Mouse (Mus musculus) neural tube, embryonic 11.5 days (tissue): ENCODE measurements around the gene Hlf. TPM values are rescaled to one million over a fixed set of nuclear protein-coding genes. Genes with fewer than 3 reads are reported as not detected.

Experiments used
- ATAC-seq: fragments of 200-750 bp; cut with Nextera tagmentation; 2 replicates; pipeline ENCODE4 v1.8.0; 2017; ENCODE audit warnings: moderate number of reproducible peaks, mild to moderate bottlenecking, moderate TSS enrichment, moderate library complexity; ENCODE audit not compliant: insufficient read depth, low FRiP score, low TSS enrichment
- DNase-seq: peaks from one replicate; pipeline ENCODE4 v3.0.0-alpha.2; 2015; ENCODE audit warnings: low spot score
- H3K27ac ChIP-seq: fragments of 300-500 bp; sonication (generic); 2 replicates; pipeline ENCODE4 v1.5.1; 2014; ENCODE audit warnings: low read depth, mild to moderate bottlenecking, low read length
- H3K27me3 ChIP-seq: fragments of 300-500 bp; sonication (generic); 2 replicates; pipeline ENCODE4 v1.6.1; 2014; ENCODE audit warnings: mild to moderate bottlenecking, low read length, mixed read lengths; ENCODE audit not compliant: control insufficient read depth, insufficient read depth
- H3K36me3 ChIP-seq: fragments of 300-500 bp; sonication (generic); 2 replicates; pipeline ENCODE4 v1.6.1; 2014; ENCODE audit warnings: mild to moderate bottlenecking, low read length, moderate library complexity, mixed read lengths; ENCODE audit not compliant: control insufficient read depth, insufficient read depth
- H3K4me1 ChIP-seq: fragments of 300-500 bp; sonication (generic); 2 replicates; pipeline ENCODE4 v1.6.1; 2014; ENCODE audit warnings: low read length, mixed read lengths; ENCODE audit not compliant: control insufficient read depth, insufficient read depth
- H3K4me2 ChIP-seq: fragments of 300-500 bp; sonication (generic); 2 replicates; pipeline ENCODE4 v1.6.1; 2014; ENCODE audit warnings: low read depth, mild to moderate bottlenecking, moderate library complexity
- H3K4me3 ChIP-seq: fragments of 300-500 bp; sonication (generic); 2 replicates; pipeline ENCODE4 v1.5.1; 2014; ENCODE audit warnings: low read depth, low read length
- H3K9ac ChIP-seq: fragments of 300-500 bp; sonication (generic); 2 replicates; pipeline ENCODE4 v1.6.1; 2014; ENCODE audit warnings: mild to moderate bottlenecking, low read length
- H3K9me3 ChIP-seq: fragments of 300-500 bp; sonication (generic); 2 replicates; pipeline ENCODE4 v1.6.1; 2016; ENCODE audit warnings: low read length; ENCODE audit not compliant: control insufficient read depth
- WGBS: fragments of 180-500 bp; shearing (Covaris S2); extraction: QIAGEN DNeasy Blood & Tissue Kit; methylation state at CpG from one replicate; pipeline ENCODE4 v1.1.7; 2014; 5-methylcytosine and 5-hydroxymethylcytosine counted together
- polyA plus RNA-seq: library from polyadenylated mRNA; unstranded; fragments of >200 nt; fragmentation: Nextera tagmentation; extraction: Ambion mirVana; gene quantifications from 2 replicates; pipeline ENCODE4 v1.2.1, GENCODE M21; 2014

Hlf gene
- polyA plus RNA-seq = 0.54 and 0.98 TPM in 2 replicates

- Histone ChIP-seq H3K9me3 (no peaks in the 10 kb centered on the region), H3K36me3 (no peaks in the 10 kb centered on the region), H3K4me2 (peak within 1 kb of the TSS; percentile 84), H3K4me1 (0 out of 2 replicates have a peak, but pooled peaks cover 3% of the 10 kb centered on the region), H3K9ac (no peak within 1 kb of the TSS), H3K27ac (no peak within 1 kb of the TSS), H3K27me3 (peaks cover 30% of the 10 kb centered on the region), H3K4me3 (peak within 1 kb of the TSS; percentile 21)
- ATAC-seq = peak; percentile 98
- under 1% methylated on average over 38 of the region's 40 CpGs for WGBS
- DNase-seq = peak; percentile 97
Observed at GRCm38 (mm10) chr11:90390817-90391173, at the start of gene Hlf. TSS of gene Hlf (minus strand) at chr11:90390895.

GRCm38 (mm10) chr11:90438768-90439167 lies 48.1 kb upstream of the Hlf start:
- ATAC-seq = no peak
- no peak overlapping the region for H3K9ac ChIP-seq
- H3K9me3 ChIP-seq = no peaks in the 10 kb centered on the region
- no peaks in the 10 kb centered on the region for H3K36me3 ChIP-seq
- WGBS = 85% methylated on average over 5 of the region's 5 CpGs
- H3K4me2 ChIP-seq = no peak overlapping the region
- H3K4me3 ChIP-seq = no peak overlapping the region
- no peaks in the 10 kb centered on the region for H3K4me1 ChIP-seq
- H3K27ac ChIP-seq = no peak overlapping the region
- no peaks in the 10 kb centered on the region for H3K27me3 ChIP-seq
- no peak for DNase-seq

GRCm38 (mm10) chr11:90425207-90425525 lies 34.5 kb upstream of the Hlf start:
- no peak overlapping the region for H3K9ac ChIP-seq
- H3K9me3 ChIP-seq = no peaks in the 10 kb centered on the region
- no peaks in the 10 kb centered on the region for H3K36me3 ChIP-seq
- WGBS = 90% methylated on average over 4 of the region's 4 CpGs
- H3K27ac ChIP-seq = no peak overlapping the region
- H3K27me3 ChIP-seq = no peaks in the 10 kb centered on the region
- no peaks in the 10 kb centered on the region for H3K4me1 ChIP-seq
- H3K4me2 ChIP-seq = no peak overlapping the region
- no peak for DNase-seq
- ATAC-seq = no peak
- H3K4me3 ChIP-seq = no peak overlapping the region

GRCm38 (mm10) chr11:90424334-90425206 lies 33.9 kb upstream of the Hlf start:
- peak; percentile 16 for DNase-seq
- WGBS = 69% methylated on average over 11 of the region's 11 CpGs
- H3K4me2 ChIP-seq = no peak overlapping the region
- H3K4me3 ChIP-seq = no peak overlapping the region
- H3K27me3 ChIP-seq = no peaks in the 10 kb centered on the region
- H3K9me3 ChIP-seq = no peaks in the 10 kb centered on the region
- H3K27ac ChIP-seq = no peak overlapping the region
- H3K36me3 ChIP-seq = no peaks in the 10 kb centered on the region
- H3K9ac ChIP-seq = no peak overlapping the region
- H3K4me1 ChIP-seq = no peaks in the 10 kb centered on the region
- no peak for ATAC-seq

GRCm38 (mm10) chr11:90423896-90424295 lies 33.2 kb upstream of the Hlf start:
- Histone ChIP-seq H3K27ac (no peak overlapping the region), H3K4me3 (no peak overlapping the region), H3K27me3 (0 out of 2 replicates have a peak, but pooled peaks cover 6% of the 10 kb centered on the region), H3K4me1 (no peaks in the 10 kb centered on the region), H3K9ac (no peak overlapping the region), H3K4me2 (no peak overlapping the region), H3K36me3 (no peaks in the 10 kb centered on the region), H3K9me3 (no peaks in the 10 kb centered on the region)
- no peak for DNase-seq
- no peak for ATAC-seq
- WGBS = 64% methylated on average over 3 of the region's 3 CpGs

GRCm38 (mm10) chr11:90419706-90420105 lies 29.0 kb upstream of the Hlf start:
- H3K4me2 ChIP-seq = no peak overlapping the region
- no peak overlapping the region for H3K4me3 ChIP-seq
- H3K27me3 ChIP-seq = 0 out of 2 replicates have a peak, but pooled peaks cover 6% of the 10 kb centered on the region
- ATAC-seq (no peak), DNase-seq (no peak)
- WGBS = 95% methylated on average over 11 of the region's 11 CpGs
- no peaks in the 10 kb centered on the region for H3K9me3 ChIP-seq
- no peak overlapping the region for H3K27ac ChIP-seq
- H3K9ac ChIP-seq = no peak overlapping the region
- H3K4me1 ChIP-seq = no peaks in the 10 kb centered on the region
- H3K36me3 ChIP-seq = no peaks in the 10 kb centered on the region

GRCm38 (mm10) chr11:90417921-90418320 lies 27.2 kb upstream of the Hlf start:
- WGBS = 1% methylated on average over 42 of the region's 42 CpGs
- H3K27ac ChIP-seq = no peak overlapping the region
- no peak overlapping the region for H3K9ac ChIP-seq

GRCm38 (mm10) chr11:90417011-90417410 lies 26.3 kb upstream of the Hlf start:
- ATAC-seq (no peak), DNase-seq (no peak)
- Histone ChIP-seq H3K4me1 (no peaks in the 10 kb centered on the region), H3K4me3 (no peak overlapping the region), H3K27me3 (0 out of 2 replicates have a peak, but pooled peaks cover 6% of the 10 kb centered on the region), H3K9ac (no peak overlapping the region), H3K27ac (no peak overlapping the region), H3K9me3 (no peaks in the 10 kb centered on the region), H3K4me2 (no peak overlapping the region), H3K36me3 (no peaks in the 10 kb centered on the region)
- 75% methylated on average over 5 of the region's 5 CpGs for WGBS

More at GRCm38 (mm10) chr11:90417921-90418320, 27.2 kb upstream of the Hlf start:
- peak overlapping the region; percentile 26 for H3K4me2 ChIP-seq
- 0 out of 2 replicates have a peak, but pooled peaks cover 6% of the 10 kb centered on the region for H3K27me3 ChIP-seq
- DNase-seq (peak; percentile 97), ATAC-seq (peak; percentile 97)
- no peaks in the 10 kb centered on the region for H3K36me3 ChIP-seq
- H3K4me3 ChIP-seq = peak overlapping the region; percentile 14; the same call in 1 of the 2 replicates
- H3K9me3 ChIP-seq = no peaks in the 10 kb centered on the region
- no peaks in the 10 kb centered on the region for H3K4me1 ChIP-seq

- no peak for ATAC-seq
- H3K9ac ChIP-seq = no peak overlapping the region
- no peak overlapping the region for H3K27ac ChIP-seq
- no peaks in the 10 kb centered on the region for H3K4me1 ChIP-seq
- no peaks in the 10 kb centered on the region for H3K27me3 ChIP-seq
- 62% methylated on average over 6 of the region's 6 CpGs for WGBS
- H3K4me3 ChIP-seq = no peak overlapping the region
- DNase-seq = no peak
- H3K4me2 ChIP-seq = no peak overlapping the region
- H3K9me3 ChIP-seq = no peaks in the 10 kb centered on the region
- no peaks in the 10 kb centered on the region for H3K36me3 ChIP-seq
Observed at GRCm38 (mm10) chr11:90398850-90399249, 8.2 kb upstream of the Hlf start.
